Mouse (Mus musculus): ENCODE results near the gene Zdhhc11. TPM values are rescaled to one million over a fixed set of nuclear protein-coding genes. Genes with fewer than 3 reads are reported as not detected.

Zdhhc11 gene
- total RNA-seq (2023), result not detected in 2 replicates

GRCm38 (mm10) chr13:73963551-73963950 is at the start of gene Zdhhc11:
Zdhhc11 (plus strand) TSS chr13:73963851.

DNA sequence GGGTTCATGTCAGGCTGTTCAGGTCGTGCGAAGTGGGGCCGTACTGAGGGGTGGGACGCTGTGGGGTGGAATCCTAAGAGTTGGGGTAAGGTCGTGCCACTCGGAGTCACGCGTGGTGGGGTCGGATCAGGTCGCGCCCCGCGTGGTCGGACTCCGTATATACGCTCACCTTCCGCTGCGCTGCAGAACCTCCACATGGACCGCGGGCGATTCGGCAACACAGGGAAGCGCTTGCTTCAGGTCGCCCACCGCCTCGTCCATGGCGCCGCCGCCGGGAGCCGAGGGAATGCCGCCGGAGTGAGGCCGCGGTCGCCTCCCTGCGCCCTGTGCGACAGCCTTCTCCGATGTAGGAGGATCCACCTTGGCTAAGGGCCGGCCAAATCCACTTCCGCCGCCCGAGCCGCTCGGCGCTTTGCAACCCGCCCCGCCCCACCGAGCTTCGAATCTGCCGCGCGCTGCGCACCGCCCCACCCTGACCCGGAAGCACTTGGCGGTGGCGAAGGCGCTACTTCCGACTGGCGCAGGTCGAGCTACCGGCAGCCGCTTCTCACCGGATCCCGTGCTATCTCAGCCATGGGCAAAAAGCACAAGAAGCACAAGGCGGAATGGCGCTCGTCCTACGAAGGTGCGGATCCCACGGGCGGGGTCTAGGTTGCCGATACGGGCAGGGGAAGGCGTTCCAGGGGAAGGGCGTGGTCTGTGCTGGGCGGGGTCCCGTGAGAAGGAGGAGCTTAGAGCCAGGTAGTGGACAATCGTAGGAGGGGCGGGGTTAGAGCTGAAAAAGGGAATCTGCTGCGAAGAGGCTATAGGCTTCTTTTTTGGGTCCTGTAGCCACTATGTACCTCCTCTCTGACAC is 26.1 kb upstream of the Zdhhc11 start, which contains the start of the genes Trip13 and Brd9:
Gene Trip13 (minus strand): TSS at position 464 of the 856 bp plus-strand sequence.
Gene Brd9 (plus strand): TSS at position 491 of the 856 bp plus-strand sequence.

GRCm38 (mm10) chr13:74008948-74009718 is 45.5 kb downstream of the Zdhhc11 start, which contains the start of gene Tppp:
Tppp (plus strand) TSS chr13:74009407.

Other genes starting within 250 kb of the Zdhhc11 start
- 2.5 and 2.8 TPM in 2 replicates for gene Slc12a7, start 230.8 kb upstream of the Zdhhc11 start, total RNA-seq (2023)
- not detected in 2 replicates for gene Nkd2, start 116.2 kb upstream of the Zdhhc11 start, total RNA-seq (2023)
- gene Trip13, start 26.1 kb upstream of the Zdhhc11 start, total RNA-seq (2023), result 5.9 and 7.1 TPM in 2 replicates
- gene Brd9, start 26.0 kb upstream of the Zdhhc11 start, total RNA-seq (2023), result 67.7 and 86.0 TPM in 2 replicates
- gene Tppp, start 45.6 kb downstream of the Zdhhc11 start, total RNA-seq (2023), result 2.3 TPM in 2 replicates
- 7.4 and 12.4 TPM in 2 replicates for gene Cep72, start 98.4 kb downstream of the Zdhhc11 start, total RNA-seq (2023)
- not detected in 2 replicates for gene Slc9a3, start 157.6 kb downstream of the Zdhhc11 start, total RNA-seq (2023)
- 36.2 and 44.6 TPM in 2 replicates for gene Exoc3, start 244.9 kb downstream of the Zdhhc11 start, total RNA-seq (2023)